Mouse (Mus musculus) gastrocnemius, adult 2 months (tissue): ENCODE results near the gene Olfr763. TPM values are rescaled to one million over a fixed set of nuclear protein-coding genes. Genes with fewer than 3 reads are reported as not detected.
"Not testable (repeated sequence)": the region's sequence is repeated elsewhere in the genome, so short reads cannot be mapped to it uniquely, and the experiment has no call there.

Experiments used
- DNase-seq: peaks from one replicate; pipeline ENCODE4 v3.0.0; 2022
- H3K27ac ChIP-seq: fragments of 200-600 bp; 2 replicates; pipeline ENCODE4 v1.8.1; 2022; ENCODE audit warnings: mild to moderate bottlenecking
- H3K4me3 ChIP-seq: fragments of 200-600 bp; 2 replicates; pipeline ENCODE4 v1.8.1; 2022; ENCODE audit warnings: mild to moderate bottlenecking, moderate library complexity
- CTCF ChIP-seq: fragments of 200-600 bp; IDR thresholded peaks from 2 replicates; pipeline ENCODE4 v1.8.1; 2022; ENCODE audit warnings: antibody characterized with exemption, mild to moderate bottlenecking, moderate library complexity
- intact Hi-C: fragments of 180-260 bp; cut with DNase I; formaldehyde crosslinking; loops from one replicate; pipeline ENCODE4 v1.15.1; 2025
- long read RNA-seq, 2 experiments: library from polyadenylated mRNA; stranded (forward); transcript quantifications; one replicate each; pipeline ENCODE4 v2.0.0; 2021
- total RNA-seq, 2 experiments: library from RNA; stranded (reverse); gene quantifications; 2 replicates each; pipeline ENCODE4 v1.2.3; 2021

The Olfr763 gene
- not detected for total RNA-seq
- long read RNA-seq, experiment 1: 0 reads
- long read RNA-seq, experiment 2: 0 reads

GRCm38 (mm10) chr10:129010288-129010841, at the start of gene Olfr763:
Gene Olfr763, plus strand, starts transcription at chr10:129010791.
- Histone ChIP-seq H3K4me3 (no peak within 1 kb of the TSS), H3K27ac (no peak within 1 kb of the TSS)
- no peak for TF ChIP-seq CTCF
- intact Hi-C loops: no loop called here
- DNase-seq: no peak

GRCm38 (mm10) chr10:128964961-128965360, 45.6 kb upstream of the Olfr763 start:
- DNase-seq: no peak
- no peak for TF ChIP-seq CTCF
- Histone ChIP-seq H3K27ac (no peak overlapping the region), H3K4me3 (no peak overlapping the region)
- intact Hi-C loops: no loop called here

GRCm38 (mm10) chr10:128965871-128966270, 44.7 kb upstream of the Olfr763 start:
- H3K4me3 ChIP-seq: no peak overlapping the region
- intact Hi-C loops: no loop called here
- H3K27ac ChIP-seq: no peak overlapping the region
- no peak for DNase-seq
- no peak for TF ChIP-seq CTCF

GRCm38 (mm10) chr10:128968341-128968749, 42.2 kb upstream of the Olfr763 start:
- intact Hi-C loops: no loop called here
- no peak for DNase-seq
- Histone ChIP-seq H3K4me3 (no peak overlapping the region), H3K27ac (no peak overlapping the region)
- TF ChIP-seq CTCF: no peak

- intact Hi-C loops: no loop called here
- no peak for TF ChIP-seq CTCF
- no peak for DNase-seq
- Histone ChIP-seq H3K27ac (no peak overlapping the region), H3K4me3 (no peak overlapping the region)
Measured at GRCm38 (mm10) chr10:128970740-128971250, 39.8 kb upstream of the Olfr763 start.

GRCm38 (mm10) chr10:128972841-128973240, 37.8 kb upstream of the Olfr763 start:
- no peak for DNase-seq
- intact Hi-C loops: no loop called here
- no peak overlapping the region for H3K27ac ChIP-seq
- no peak for TF ChIP-seq CTCF
- no peak overlapping the region for H3K4me3 ChIP-seq

GRCm38 (mm10) chr10:128976395-128976794, 34.2 kb upstream of the Olfr763 start:
- TF ChIP-seq CTCF: no peak
- H3K27ac ChIP-seq: no peak overlapping the region
- intact Hi-C loops: loop anchor here (5.0 kb wide), 2 partner anchors 134 to 244 kb away; no protein-coding TSS in a partner anchor
- no peak overlapping the region for H3K4me3 ChIP-seq
- DNase-seq: no peak

- DNase-seq: peak; percentile 57
- no peak overlapping the region for H3K27ac ChIP-seq
- TF ChIP-seq CTCF: peak; percentile 81
- intact Hi-C loops: loop anchor here (5.0 kb wide), 2 partner anchors 135 to 245 kb away; no protein-coding TSS in a partner anchor
- no peak overlapping the region for H3K4me3 ChIP-seq
Measured at GRCm38 (mm10) chr10:128977522-128978114, 33.0 kb upstream of the Olfr763 start.

GRCm38 (mm10) chr10:128980644-128981365, 29.8 kb upstream of the Olfr763 start:
- no peak overlapping the region for H3K4me3 ChIP-seq
- no peak for TF ChIP-seq CTCF
- intact Hi-C loops: no loop called here
- H3K27ac ChIP-seq: no peak overlapping the region
- no peak for DNase-seq

- DNase-seq, H3K4me3 ChIP-seq, H3K27ac ChIP-seq, intact Hi-C loops: not testable (repeated sequence)
Measured at GRCm38 (mm10) chr10:128989131-128989530, 21.5 kb upstream of the Olfr763 start, which contains the start of gene Olfr9. Gene Olfr9, plus strand, starts transcription at chr10:128989431.

GRCm38 (mm10) chr10:128990129-128990850, 20.3 kb upstream of the Olfr763 start:
- DNase-seq, H3K27ac ChIP-seq, H3K4me3 ChIP-seq, intact Hi-C loops: not testable (repeated sequence)

GRCm38 (mm10) chr10:128990994-128991393, 19.6 kb upstream of the Olfr763 start:
- DNase-seq: no peak
- no peak overlapping the region for H3K27ac ChIP-seq
- intact Hi-C loops: no loop called here
- TF ChIP-seq CTCF: no peak
- no peak overlapping the region for H3K4me3 ChIP-seq
